Mouse (Mus musculus): ENCODE measurements around the gene Gm12887.

Gm12887 gene

DNA sequence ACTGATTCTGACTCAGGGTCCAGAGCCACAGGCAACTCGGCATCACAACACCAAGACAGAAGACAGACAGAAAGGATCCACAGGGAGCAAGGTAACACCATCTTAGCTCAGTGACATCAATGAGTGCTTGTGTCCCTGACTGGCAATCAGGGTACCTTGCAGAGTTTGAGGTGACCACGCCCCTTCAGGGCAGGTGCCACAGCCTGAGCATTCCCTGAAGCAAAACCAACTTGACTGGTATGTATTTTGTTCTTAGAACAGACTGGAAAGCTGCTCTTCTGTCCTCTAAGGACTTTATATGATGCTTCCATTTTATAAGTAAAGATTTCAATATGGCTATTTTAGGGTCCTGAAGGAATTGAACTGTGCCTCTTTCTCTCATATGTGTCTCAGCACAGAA, at the start of gene Gm12887:
Gm12887 (minus strand) TSS at position 101 of the 400 bp plus-strand sequence.
- TF ChIP-seq GATA4 (IDR thresholded peaks at IDR 0.05; ENCODE audit: insufficient replicate concordance, low read length) = no peak

DNA sequence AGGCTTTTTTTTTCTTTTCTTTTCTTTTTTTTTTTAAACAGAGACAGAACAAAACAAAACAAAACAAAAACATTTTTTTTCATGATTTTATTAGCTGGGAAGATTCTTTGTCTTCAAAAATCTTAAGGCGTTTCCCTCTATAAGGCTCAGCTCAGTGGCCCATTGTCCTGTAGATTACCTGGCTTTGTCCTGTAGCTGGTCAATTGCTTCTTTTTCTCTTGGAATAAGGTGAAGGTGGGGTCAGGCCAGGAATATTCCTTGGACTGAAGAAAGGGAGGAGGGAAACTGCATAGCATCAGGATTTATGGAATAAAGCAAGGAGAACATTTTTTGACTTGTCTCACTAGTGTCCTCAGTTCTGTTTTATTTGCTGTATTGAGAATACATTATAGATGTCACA, 35.1 kb upstream of the Gm12887 start:
- TF ChIP-seq GATA4 (IDR thresholded peaks at IDR 0.05; ENCODE audit: insufficient replicate concordance, low read length) = no peak
